Mouse (Mus musculus) liver, embryonic 14.5 days (tissue): ENCODE data around the gene Hist2h4. TPM values are rescaled to one million over a fixed set of nuclear protein-coding genes. Genes with fewer than 3 reads are reported as not detected.
A peak's percentile ranks its signal among the peaks of the same experiment; 100 is the strongest.
"Not testable (repeated sequence)": the region's sequence is repeated elsewhere in the genome, so short reads cannot be mapped to it uniquely, and the experiment has no call there.

ENCODE experiments used
- ATAC-seq: fragments of 200-750 bp; cut with Nextera tagmentation; 2 replicates; pipeline ENCODE4 v1.8.0; 2017; ENCODE audit warnings: moderate number of reproducible peaks, mild to moderate bottlenecking, moderate library complexity; ENCODE audit not compliant: insufficient read depth
- DNase-seq, 3 experiments: peaks; one replicate each; pipeline ENCODE4 v3.0.0-alpha.2; 2012 to 2013; ENCODE audit warnings: low read depth in 3 of 3, low spot score in 3 of 3
- H3K27ac ChIP-seq: fragments of 300-500 bp; sonication (generic); 2 replicates; pipeline ENCODE4 v1.5.1; 2014; ENCODE audit warnings: moderate library complexity, mild to moderate bottlenecking, control low read depth, inconsistent platforms
- H3K27me3 ChIP-seq: fragments of 300-500 bp; sonication (generic); 2 replicates; pipeline ENCODE4 v1.6.1; 2014; ENCODE audit warnings: mild to moderate bottlenecking, low read length, moderate library complexity; ENCODE audit not compliant: control insufficient read depth, insufficient read depth
- H3K36me3 ChIP-seq: fragments of 300-500 bp; sonication (generic); replicated peaks from 2 replicates; pipeline ENCODE4 v1.6.1; 2014; ENCODE audit warnings: low read depth; ENCODE audit not compliant: control insufficient read depth, insufficient read depth
- H3K4me1 ChIP-seq, 2 experiments: fragments of 200-500 bp in 1 of 2; fragments of 300-500 bp in 1 of 2; sonication (generic) in 1 of 2; replicated peaks; 2 replicates each; pipeline ENCODE4 v1.6.1; 2012 to 2014; ENCODE audit warnings: antibody characterized with exemption in 1 of 2, inconsistent platforms in 1 of 2, low read length in 1 of 2; ENCODE audit not compliant: control insufficient read depth in 2 of 2, insufficient read depth in 2 of 2
- H3K4me2 ChIP-seq: fragments of 300-500 bp; sonication (generic); 2 replicates; pipeline ENCODE4 v1.6.1; 2014; ENCODE audit warnings: low read depth, mild to moderate bottlenecking, control low read depth, moderate library complexity
- H3K4me3 ChIP-seq, 2 experiments: fragments of 200-500 bp in 1 of 2; fragments of 300-500 bp in 1 of 2; sonication (generic) in 1 of 2; 2 replicates each; pipeline ENCODE4 v1.5.1; 2012 to 2014; ENCODE audit warnings: low read depth in 2 of 2, low read length in 2 of 2, mild to moderate bottlenecking in 2 of 2, control low read depth in 1 of 2, inconsistent platforms in 1 of 2, moderate library complexity in 1 of 2; ENCODE audit not compliant: insufficient read depth in 1 of 2
- H3K9ac ChIP-seq: fragments of 300-500 bp; sonication (generic); replicated peaks from 2 replicates; pipeline ENCODE4 v1.6.1; 2014; ENCODE audit warnings: mild to moderate bottlenecking, control low read depth, moderate library complexity
- H3K9me3 ChIP-seq: fragments of 300-500 bp; sonication (generic); 2 replicates; pipeline ENCODE4 v1.6.1; 2016; ENCODE audit warnings: low read length, mixed read lengths; ENCODE audit not compliant: control insufficient read depth
- CTCF ChIP-seq: IDR thresholded peaks from 2 replicates; pipeline ENCODE4 v1.5.1; 2016; ENCODE audit warnings: antibody characterized with exemption, low read depth, control low read depth
- EP300 ChIP-seq: IDR thresholded peaks from 2 replicates; pipeline ENCODE4 v1.6.1; 2016; ENCODE audit warnings: antibody characterized with exemption, low read depth
- WGBS: fragments of 180-500 bp; shearing (Covaris S2); extraction: QIAGEN DNeasy Blood & Tissue Kit; methylation state at CpG from one replicate; pipeline ENCODE4 v1.1.7; 2014; ENCODE audit not compliant: insufficient replicate concordance; 5-methylcytosine and 5-hydroxymethylcytosine counted together
- polyA plus RNA-seq, 2 experiments: library from polyadenylated mRNA; depleted of rRNA in 1 of 2; stranded (reverse) in 1 of 2; unstranded in 1 of 2; fragments of >200 nt; fragmentation: Nextera tagmentation in 1 of 2; extraction: Ambion mirVana in 1 of 2; gene quantifications; 2 replicates each; pipeline versions ENCODE4 v1.2.1 to v1.2.3; 2012 to 2014

Gene Hist2h4
- polyA plus RNA-seq, 2 experiments = 12.2 to 15.1 TPM

DNA sequence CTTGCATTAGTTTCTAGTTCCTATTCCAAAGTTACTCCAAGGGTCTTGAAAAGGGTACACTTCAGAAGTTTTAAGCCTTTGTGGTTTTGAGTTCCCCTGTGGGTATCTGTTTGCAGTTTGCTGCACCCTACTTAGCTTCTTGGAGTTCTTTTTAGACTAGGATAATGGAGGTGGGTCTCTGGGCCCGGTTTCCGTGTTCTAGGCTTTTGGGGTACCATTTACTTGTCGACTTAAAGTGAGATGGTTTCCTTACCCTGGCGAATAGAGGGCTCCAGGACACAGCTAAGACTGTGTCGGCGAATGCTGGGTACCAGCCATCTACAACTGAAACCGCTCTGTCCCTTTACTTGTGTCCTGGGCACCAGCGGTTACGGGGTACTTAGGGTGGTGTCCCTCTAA, 41.5 kb downstream of the Hist2h4 start:
- DNase-seq (no peak), ATAC-seq (no peak)
- H3K4me2 ChIP-seq = peak overlapping the region; percentile 81
- H3K4me3 ChIP-seq = peak overlapping the region; percentile 73 to 79
- no peak for TF ChIP-seq CTCF
- TF ChIP-seq EP300 = 0 out of 2 replicates have a peak, but pooled peaks have one; percentile 10
- H3K36me3 ChIP-seq = no peaks in the 10 kb centered on the region
- H3K27me3 ChIP-seq = no peaks in the 10 kb centered on the region
- no peaks in the 10 kb centered on the region for H3K9me3 ChIP-seq
- peak overlapping the region; percentile 100 for H3K27ac ChIP-seq
- peak overlapping the region; percentile 99 for H3K9ac ChIP-seq
- 16% methylated on average over 9 of the region's 9 CpGs for WGBS
- H3K4me1 ChIP-seq = peaks cover 41 to 51% of the 10 kb centered on the region in 2 experiments

DNA sequence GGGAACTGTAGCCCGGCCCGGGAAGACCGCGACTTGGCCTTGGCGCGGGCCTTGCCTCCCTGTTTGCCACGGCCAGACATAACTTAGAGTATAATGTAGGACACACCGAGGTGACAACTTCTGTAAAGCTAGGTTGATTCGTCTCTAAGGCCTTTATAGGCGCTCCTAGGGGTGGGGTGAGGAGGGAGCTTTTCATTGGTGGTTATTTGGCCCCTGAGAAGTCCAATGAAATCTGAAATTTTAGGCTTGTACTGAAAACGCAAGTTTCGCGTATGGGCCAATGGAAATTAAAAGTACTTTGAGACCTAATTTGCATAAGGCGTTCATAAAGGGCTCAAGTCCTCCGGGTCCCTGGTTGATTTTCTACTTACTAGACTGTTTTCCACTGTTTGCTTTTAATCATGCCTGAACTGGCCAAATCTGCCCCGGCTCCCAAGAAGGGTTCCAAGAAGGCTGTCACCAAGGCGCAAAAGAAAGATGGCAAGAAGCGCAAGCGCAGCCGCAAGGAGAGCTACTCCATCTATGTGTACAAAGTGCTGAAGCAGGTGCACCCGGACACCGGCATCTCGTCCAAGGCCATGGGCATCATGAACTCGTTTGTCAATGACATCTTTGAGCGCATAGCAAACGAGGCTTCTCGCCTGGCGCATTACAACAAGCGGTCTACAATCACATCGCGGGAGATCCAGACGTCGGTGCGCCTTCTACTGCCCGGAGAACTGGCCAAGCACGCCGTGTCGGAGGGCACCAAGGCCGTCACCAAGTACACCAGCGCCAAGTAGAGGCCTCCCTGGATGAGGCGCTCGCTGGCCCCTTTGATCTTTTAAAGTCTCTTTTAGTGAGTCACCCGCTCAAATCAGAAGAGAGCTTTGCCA, 42.1 kb downstream of the Hist2h4 start, which contains the start of the genes Hist2h2ac and Hist2h2be:
Gene Hist2h2ac (minus strand): TSS at position 116 of the 875 bp plus-strand sequence.
Gene Hist2h2be (plus strand): TSS at position 355 of the 875 bp plus-strand sequence.
- H3K36me3 ChIP-seq = no peaks in the 10 kb centered on the region
- H3K4me3 ChIP-seq = peak within 1 kb of the TSS; percentile 73 to 79
- H3K9ac ChIP-seq = peak within 1 kb of the TSS; percentile 99
- WGBS = under 1% methylated on average over 43 of the region's 43 CpGs
- peak; percentile 94 to 98 (median 95) for DNase-seq
- no peaks in the 10 kb centered on the region for H3K9me3 ChIP-seq
- peaks cover 37 to 48% of the 10 kb centered on the region in 2 experiments for H3K4me1 ChIP-seq
- H3K27ac ChIP-seq = peak within 1 kb of the TSS; percentile 100
- peak within 1 kb of the TSS; percentile 81 for H3K4me2 ChIP-seq
- ATAC-seq = peak; percentile 87
- TF ChIP-seq CTCF (no peak), EP300 (peak; percentile 57)
- H3K27me3 ChIP-seq = no peaks in the 10 kb centered on the region

GRCm38 (mm10) chr3:96220131-96220764, 42.9 kb downstream of the Hist2h4 start:
- under 1% methylated on average over 29 of the region's 47 CpGs for WGBS
- peak in 1 of 3 experiments; percentile 66 for DNase-seq
- not testable (repeated sequence) for H3K36me3 ChIP-seq

DNA sequence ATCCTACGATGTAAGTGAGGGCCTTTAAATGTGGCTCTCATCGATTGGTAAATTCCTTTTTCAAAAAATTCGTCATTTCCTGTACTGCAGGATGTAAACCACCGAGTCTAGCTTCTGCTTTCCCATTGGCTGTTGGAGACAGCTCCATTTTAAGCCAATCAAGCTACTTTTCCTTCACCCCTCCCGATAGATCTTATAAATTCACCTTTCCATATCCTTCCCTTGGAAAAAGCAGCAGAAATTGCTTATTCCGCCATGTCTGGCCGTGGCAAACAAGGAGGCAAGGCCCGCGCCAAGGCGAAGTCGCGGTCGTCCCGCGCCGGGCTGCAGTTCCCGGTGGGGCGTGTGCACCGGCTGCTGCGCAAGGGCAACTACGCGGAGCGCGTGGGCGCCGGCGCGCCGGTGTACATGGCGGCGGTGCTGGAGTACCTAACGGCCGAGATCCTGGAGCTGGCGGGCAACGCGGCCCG, 43.4 kb downstream of the Hist2h4 start, which contains the start of the genes Bola1 and Hist2h2ab:
Gene Bola1 (minus strand): TSS at position 49 of the 470 bp plus-strand sequence.
Gene Hist2h2ab (plus strand): TSS at position 205 of the 470 bp plus-strand sequence.
- Histone ChIP-seq H3K9ac (peak within 1 kb of the TSS; percentile 99), H3K9me3 (no peaks in the 10 kb centered on the region), H3K27ac (peak within 1 kb of the TSS; percentile 100), H3K36me3 (no peaks in the 10 kb centered on the region), H3K4me3 (peak within 1 kb of the TSS; percentile 65 to 73), H3K27me3 (no peaks in the 10 kb centered on the region), H3K4me2 (peak within 1 kb of the TSS; percentile 81), H3K4me1 (peaks cover 25 to 35% of the 10 kb centered on the region in 2 experiments)
- ATAC-seq = peak; percentile 63
- no peak for TF ChIP-seq CTCF
- TF ChIP-seq EP300 = 0 out of 2 replicates have a peak, but pooled peaks have one; percentile 25
- under 1% methylated on average over 37 of the region's 37 CpGs for WGBS
- DNase-seq = peak; percentile 82 to 86 (median 82)

More at GRCm38 (mm10) chr3:96220131-96220764, 42.9 kb downstream of the Hist2h4 start:
- TF ChIP-seq EP300 = 0 out of 2 replicates have a peak, but pooled peaks have one; percentile 13
- not testable (repeated sequence) for H3K9me3 ChIP-seq, H3K27me3 ChIP-seq
- Histone ChIP-seq H3K27ac (peak overlapping the region; percentile 100), H3K9ac (peak overlapping the region; percentile 99), H3K4me3 (peak overlapping the region; percentile 65 to 73), H3K4me1 (peaks cover 30 to 40% of the 10 kb centered on the region in 2 experiments), H3K4me2 (peak overlapping the region; percentile 81)
- ATAC-seq = peak; percentile 29; the same call in 1 of the 2 replicates
